Mouse (Mus musculus): ENCODE measurements around the gene Ppt2. TPM values are rescaled to one million over a fixed set of nuclear protein-coding genes. Genes with fewer than 3 reads are reported as not detected.

Gene Ppt2
- 8.7 and 11.0 TPM in 2 replicates for polyA plus RNA-seq (2012; rRNA removed)

GRCm38 (mm10) chr17:34627943-34628643 is at the start of gene Ppt2:
Gene Ppt2 (minus strand): TSS chr17:34628510.

GRCm38 (mm10) chr17:34670235-34670634 is 41.9 kb upstream of the Ppt2 start, which contains the start of gene Tnxb:
Gene Tnxb (plus strand): TSS chr17:34670535.

GRCm38 (mm10) chr17:34646906-34647787 is 18.8 kb upstream of the Ppt2 start, which contains the start of gene Atf6b:
Gene Atf6b (plus strand): TSS chr17:34647146.

GRCm38 (mm10) chr17:34644608-34645007 is 16.3 kb upstream of the Ppt2 start, which contains the start of gene Fkbpl:
Gene Fkbpl (plus strand): TSS chr17:34644764.

GRCm38 (mm10) chr17:34629221-34629751 is 976 bp upstream of the Ppt2 start, which contains the start of gene Prrt1:
Gene Prrt1 (plus strand): TSS chr17:34629533.

GRCm38 (mm10) chr17:34615871-34616270 is 12.4 kb downstream of the Ppt2 start, which contains the start of gene Egfl8:
Gene Egfl8 (minus strand): TSS chr17:34615971.

GRCm38 (mm10) chr17:34604061-34604508 is 24.2 kb downstream of the Ppt2 start, which contains the start of gene Agpat1:
Gene Agpat1 (plus strand): TSS chr17:34604262.

GRCm38 (mm10) chr17:34603375-34604060 is 24.8 kb downstream of the Ppt2 start, which contains the start of gene Rnf5:
Gene Rnf5 (minus strand): TSS chr17:34603690.

GRCm38 (mm10) chr17:34597566-34598095 is 30.7 kb downstream of the Ppt2 start, which contains the start of gene Ager:
Gene Ager (plus strand): TSS chr17:34597862.

GRCm38 (mm10) chr17:34591029-34591993 is 37.0 kb downstream of the Ppt2 start, which contains the start of gene Pbx2:
Gene Pbx2 (plus strand): TSS chr17:34591266.

GRCm38 (mm10) chr17:34589681-34590101 is 38.6 kb downstream of the Ppt2 start, which contains the start of gene Gpsm3:
Gene Gpsm3 (plus strand): TSS chr17:34589806.

Other genes with a start within 250 kb of the Ppt2 start
- gene BC051142, start 229.7 kb downstream of the Ppt2 start, polyA plus RNA-seq (2012; rRNA removed): 0.15 and 0.23 TPM in 2 replicates
- gene Btnl4, start 151.2 kb downstream of the Ppt2 start, polyA plus RNA-seq (2012; rRNA removed): not detected in 2 replicates
- gene Btnl6, start 111.2 kb downstream of the Ppt2 start, polyA plus RNA-seq (2012; rRNA removed): not detected in 2 replicates
- 0.58 and 0.70 TPM in 2 replicates for gene Notch4, start 64.2 kb downstream of the Ppt2 start, polyA plus RNA-seq (2012; rRNA removed)
- gene Gpsm3, start 38.7 kb downstream of the Ppt2 start, polyA plus RNA-seq (2012; rRNA removed): 3.5 and 4.0 TPM in 2 replicates
- gene Pbx2, start 37.2 kb downstream of the Ppt2 start, polyA plus RNA-seq (2012; rRNA removed): 21.8 and 22.1 TPM in 2 replicates
- gene Ager, start 30.6 kb downstream of the Ppt2 start, polyA plus RNA-seq (2012; rRNA removed): 1.3 and 1.4 TPM in 2 replicates
- gene Rnf5, start 24.8 kb downstream of the Ppt2 start, polyA plus RNA-seq (2012; rRNA removed): 49.5 and 53.6 TPM in 2 replicates
- 29.1 and 33.0 TPM in 2 replicates for gene Agpat1, start 24.2 kb downstream of the Ppt2 start, polyA plus RNA-seq (2012; rRNA removed)
- gene Egfl8, start 12.5 kb downstream of the Ppt2 start, polyA plus RNA-seq (2012; rRNA removed): 0.37 and 0.54 TPM in 2 replicates
- gene Prrt1, start 1.0 kb upstream of the Ppt2 start, polyA plus RNA-seq (2012; rRNA removed): 0.02 and 0.03 TPM in 2 replicates
- gene Fkbpl, start 16.3 kb upstream of the Ppt2 start, polyA plus RNA-seq (2012; rRNA removed): 1.6 and 1.7 TPM in 2 replicates
- gene Atf6b, start 18.6 kb upstream of the Ppt2 start, polyA plus RNA-seq (2012; rRNA removed): 13.3 and 14.6 TPM in 2 replicates
- gene Tnxb, start 42.0 kb upstream of the Ppt2 start, polyA plus RNA-seq (2012; rRNA removed): 0.14 and 0.15 TPM in 2 replicates
- gene C4b, start 115.4 kb upstream of the Ppt2 start, polyA plus RNA-seq (2012; rRNA removed): 2.5 and 3.3 TPM in 2 replicates
- gene Cyp21a1, start 176.1 kb upstream of the Ppt2 start, polyA plus RNA-seq (2012; rRNA removed): 0.03 TPM in 1 of 2 replicates, not detected in the other
- gene Stk19, start 208.4 kb upstream of the Ppt2 start, polyA plus RNA-seq (2012; rRNA removed): 15.6 and 17.8 TPM in 2 replicates
- gene Dxo, start 208.5 kb upstream of the Ppt2 start, polyA plus RNA-seq (2012; rRNA removed): 22.0 and 28.0 TPM in 2 replicates
- gene Skiv2l, start 221.7 kb upstream of the Ppt2 start, polyA plus RNA-seq (2012; rRNA removed): 19.0 and 22.2 TPM in 2 replicates
- 43.8 and 44.0 TPM in 2 replicates for gene Nelfe, start 221.9 kb upstream of the Ppt2 start, polyA plus RNA-seq (2012; rRNA removed)
- gene Cfb, start 234.0 kb upstream of the Ppt2 start, polyA plus RNA-seq (2012; rRNA removed): 157 and 169 TPM in 2 replicates